8 mouse cellular contexts compared by ENCODE assay signal in genomic region chr9:56924651-56925027, GRCm38 (mm10). TPM values are rescaled to one million over a fixed set of nuclear protein-coding genes. Genes with fewer than 3 reads are reported as not detected.
DNase-seq lines count a peak whose midpoint lies in the region; ATAC-seq lines count a peak whose summit lies in the region.

No protein-coding gene starts in this region.

- no peaks in the 10 kb centered on the region for H3K9me3 ChIP-seq in forebrain, embryonic 14.5 days (replicated peaks; ENCODE audit: control insufficient read depth, low read length)
- no peaks in the 10 kb centered on the region for H3K9me3 ChIP-seq in lung, embryonic 15.5 days

- H3K4me3 ChIP-seq in forebrain, embryonic 14.5 days (ENCODE audit: low read depth, low read length) = peak overlapping the region; percentile 5; the same call in 1 of the 2 replicates
- peak overlapping the region; percentile 36 for H3K4me3 ChIP-seq in lung, embryonic 15.5 days

- no peak for ATAC-seq in forebrain, embryonic 14.5 days
- peak; percentile 69 for ATAC-seq in lung, embryonic 15.5 days (ENCODE audit: borderline replicate concordance, extremely low read depth, low FRiP score, low TSS enrichment)

- H3K36me3 ChIP-seq in forebrain, embryonic 14.5 days (ENCODE audit: control insufficient read depth, insufficient read depth, low read length) = no peaks in the 10 kb centered on the region
- peaks cover 19% of the 10 kb centered on the region for H3K36me3 ChIP-seq in lung, embryonic 15.5 days

- intact Hi-C loops in heart, postnatal 36 days (cut with DNase I) = no loop called here

- H3K27me3 ChIP-seq in forebrain, embryonic 14.5 days (replicated peaks; ENCODE audit: control insufficient read depth, insufficient read depth, low read length) = no peaks in the 10 kb centered on the region
- H3K27me3 ChIP-seq in lung, embryonic 15.5 days = no peaks in the 10 kb centered on the region

- no peak overlapping the region; the same call in 1 of the 2 replicates for H3K9ac ChIP-seq in forebrain, embryonic 14.5 days (ENCODE audit: low read length)
- H3K9ac ChIP-seq in lung, embryonic 15.5 days = peak overlapping the region; percentile 36

- peak overlapping the region; percentile 31 for H3K4me2 ChIP-seq in forebrain, embryonic 14.5 days (ENCODE audit: low read length)
- H3K4me2 ChIP-seq in lung, embryonic 15.5 days = peak overlapping the region; percentile 76

- H3K27ac ChIP-seq in forebrain, embryonic 14.5 days (ENCODE audit: low read depth, low read length) = no peak overlapping the region
- peak overlapping the region; percentile 76 for H3K27ac ChIP-seq in lung, embryonic 15.5 days

- 44% methylated on average over 7 of the region's 7 CpGs for WGBS in forebrain, embryonic 14.5 days
- WGBS in lung, embryonic 15.5 days = 6% methylated on average over 7 of the region's 7 CpGs

- peaks cover 19% of the 10 kb centered on the region for H3K4me1 ChIP-seq in forebrain, embryonic 14.5 days (ENCODE audit: control insufficient read depth, insufficient read depth, low read length)
- peaks cover 50% of the 10 kb centered on the region for H3K4me1 ChIP-seq in lung, embryonic 15.5 days

- peak; percentile 73 for DNase-seq in layer of hippocampus, adult 11-12 months (ENCODE audit: low spot score)
- no peak for DNase-seq in layer of hippocampus, adult 9-10 months (ENCODE audit: low spot score)
- peak; percentile 53 for DNase-seq in forebrain, embryonic 14.5 days (ENCODE audit: low spot score)
- peak; percentile 90 to 92 for DNase-seq in heart, postnatal 36 days
- DNase-seq in layer of hippocampus, adult 8-10 months (ENCODE audit: low spot score in 2 of 2) = peak; percentile 36 to 70
- peak; percentile 90 for DNase-seq in ovary, postnatal 36 days (ENCODE audit: low spot score)
- no peak for DNase-seq in thymus, postnatal 25 days

RNA-seq across cellular contexts. Expression of gene Snx33, which starts 3.5 kb away (rescaled TPM):
- 1.7 and 1.9 TPM in 2 replicates for polyA plus RNA-seq in forebrain, embryonic 14.5 days (2014; fragmentation: Nextera tagmentation; extraction: Ambion mirVana)
- total RNA-seq in heart, postnatal 36 days (2021) = 10 to 100 TPM; 10.0 to 11.1 TPM
- 10 to 100 TPM in 2 of 4 experiments, 1 to 10 TPM in 2; 9.8 to 11.6 (median 10.1) TPM for total RNA-seq in layer of hippocampus, adult 8-10 months (2022)
- polyA plus RNA-seq in lung, embryonic 15.5 days (2015; fragmentation: Nextera tagmentation; extraction: Ambion mirVana) = 10.8 and 11.4 TPM in 2 replicates

RNA-seq across cellular contexts. Expression of gene Imp3, which starts 12.6 kb away (rescaled TPM):
- 91.1 and 100 TPM in 2 replicates for polyA plus RNA-seq in forebrain, embryonic 14.5 days (2014; fragmentation: Nextera tagmentation; extraction: Ambion mirVana)
- total RNA-seq in heart, postnatal 36 days (2021) = 10 to 100 TPM; 55.1 to 60.7 TPM
- total RNA-seq in layer of hippocampus, adult 8-10 months (2022) = 10 to 100 TPM; 47.3 to 59.9 (median 56.1) TPM
- polyA plus RNA-seq in lung, embryonic 15.5 days (2015; fragmentation: Nextera tagmentation; extraction: Ambion mirVana) = 78.0 and 82.1 TPM in 2 replicates

RNA-seq across cellular contexts. Expression of gene Snupn, which starts 26.0 kb away (rescaled TPM):
- 27.4 and 29.1 TPM in 2 replicates for polyA plus RNA-seq in forebrain, embryonic 14.5 days (2014; fragmentation: Nextera tagmentation; extraction: Ambion mirVana)
- 1 to 10 TPM; 9.5 to 9.9 TPM for total RNA-seq in heart, postnatal 36 days (2021)
- total RNA-seq in layer of hippocampus, adult 8-10 months (2022) = 10 to 100 TPM; 14.4 to 17.1 (median 14.9) TPM
- polyA plus RNA-seq in lung, embryonic 15.5 days (2015; fragmentation: Nextera tagmentation; extraction: Ambion mirVana) = 23.2 and 24.6 TPM in 2 replicates

RNA-seq across cellular contexts. Expression of gene Cspg4, which starts 59.8 kb away (rescaled TPM):
- 3.0 and 4.8 TPM in 2 replicates for polyA plus RNA-seq in forebrain, embryonic 14.5 days (2014; fragmentation: Nextera tagmentation; extraction: Ambion mirVana)
- 10 to 100 TPM; 14.7 to 16.7 TPM for total RNA-seq in heart, postnatal 36 days (2021)
- total RNA-seq in layer of hippocampus, adult 8-10 months (2022) = 10 to 100 TPM; 17.3 to 21.8 (median 19.3) TPM
- 17.8 and 21.1 TPM in 2 replicates for polyA plus RNA-seq in lung, embryonic 15.5 days (2015; fragmentation: Nextera tagmentation; extraction: Ambion mirVana)

Comparison
In these comparisons a context has a peak if more than half of its experiments do, and no peak if none do; other contexts are left out.
1. DNase-seq: peak in layer of hippocampus, adult 11-12 months (single experiment), forebrain, embryonic 14.5 days (single experiment), heart, postnatal 36 days (2 of 2), layer of hippocampus, adult 8-10 months (2 of 2) and ovary, postnatal 36 days (single experiment); none in layer of hippocampus, adult 9-10 months (single experiment) and thymus, postnatal 25 days (single experiment).